Mouse (Mus musculus) limb, embryonic 13.5 days (tissue): ENCODE measurements at regions not wholly inside any gene's neighbourhood (a gene's known extent, or its start where the extent isn't known, plus 50 kb on each side); places are given as distances from the start of the nearest gene placed in this dataset.
A peak's percentile ranks its signal among the peaks of the same experiment; 100 is the strongest.

Experiments used
- ATAC-seq: fragments of 200-750 bp; cut with Nextera tagmentation; 2 replicates; pipeline ENCODE4 v1.8.0; 2017; ENCODE audit warnings: low read depth, moderate number of reproducible peaks, moderate TSS enrichment; ENCODE audit not compliant: low FRiP score
- H3K27ac ChIP-seq: fragments of 300-500 bp; sonication (generic); 2 replicates; pipeline ENCODE4 v1.5.1; 2015; ENCODE audit warnings: inconsistent platforms, mild to moderate bottlenecking, moderate library complexity
- H3K27me3 ChIP-seq: fragments of 300-500 bp; sonication (generic); 2 replicates; pipeline ENCODE4 v1.6.1; 2015; ENCODE audit warnings: mild to moderate bottlenecking, inconsistent platforms
- H3K36me3 ChIP-seq: fragments of 300-500 bp; sonication (generic); 2 replicates; pipeline ENCODE4 v1.6.1; 2015; ENCODE audit warnings: inconsistent platforms, mild to moderate bottlenecking, moderate library complexity
- H3K4me1 ChIP-seq: fragments of 300-500 bp; sonication (generic); 2 replicates; pipeline ENCODE4 v1.6.1; 2015; ENCODE audit warnings: inconsistent platforms
- H3K4me2 ChIP-seq: fragments of 300-500 bp; sonication (generic); replicated peaks from 2 replicates; pipeline ENCODE4 v1.6.1; 2015; ENCODE audit warnings: inconsistent platforms, mild to moderate bottlenecking, moderate library complexity
- H3K4me3 ChIP-seq: fragments of 300-500 bp; sonication (generic); 2 replicates; pipeline ENCODE4 v1.5.1; 2015; ENCODE audit warnings: moderate library complexity, mild to moderate bottlenecking, inconsistent platforms
- H3K9ac ChIP-seq: fragments of 300-500 bp; sonication (generic); 2 replicates; pipeline ENCODE4 v1.6.1; 2015; ENCODE audit warnings: mild to moderate bottlenecking, inconsistent platforms
- H3K9me3 ChIP-seq: fragments of 300-500 bp; sonication (generic); 2 replicates; pipeline ENCODE4 v1.6.1; 2016; ENCODE audit warnings: inconsistent platforms
- WGBS: fragments of 180-500 bp; shearing (Covaris S2); methylation state at CpG from one replicate; pipeline ENCODE4 v1.1.7; 2015; 5-methylcytosine and 5-hydroxymethylcytosine counted together

DNA sequence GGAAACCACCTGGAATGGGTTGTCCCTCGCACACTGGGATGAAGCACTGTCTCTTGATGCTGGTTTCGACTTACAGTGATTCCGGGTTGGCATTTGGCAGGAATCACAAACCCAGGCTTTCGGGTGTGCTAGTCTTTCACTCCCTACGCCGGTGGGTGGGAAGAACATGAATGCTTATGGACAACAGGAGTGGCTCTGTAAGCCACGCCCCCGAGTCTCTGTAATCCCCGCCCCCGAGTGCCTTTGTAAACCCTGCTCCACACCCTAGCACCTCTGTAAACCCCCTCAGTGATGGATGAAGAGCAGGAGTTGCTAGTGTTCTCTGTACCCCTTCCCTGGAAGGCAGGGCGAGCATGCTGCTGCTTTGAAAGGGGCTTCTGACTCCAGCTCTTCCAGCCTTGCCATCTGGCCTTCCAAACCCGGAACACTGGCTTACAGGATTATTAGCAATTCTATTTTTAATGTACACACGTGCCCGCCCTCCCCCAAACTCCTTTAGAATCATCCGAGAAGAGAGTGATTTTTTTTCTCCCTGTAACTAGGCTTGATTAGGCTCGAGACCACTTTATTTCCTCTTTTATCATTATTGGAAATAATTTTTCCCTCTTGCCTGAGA is 272.6 kb downstream of the Vrk1 start:
- Histone ChIP-seq H3K36me3 (no peaks in the 10 kb centered on the region), H3K9me3 (no peaks in the 10 kb centered on the region; the same call in 1 of the 2 replicates), H3K4me2 (no peak overlapping the region), H3K9ac (no peak overlapping the region), H3K27me3 (no peaks in the 10 kb centered on the region), H3K27ac (no peak overlapping the region), H3K4me1 (no peaks in the 10 kb centered on the region), H3K4me3 (no peak overlapping the region)
- WGBS: 65% methylated on average over 16 of the region's 16 CpGs
- ATAC-seq: no peak

DNA sequence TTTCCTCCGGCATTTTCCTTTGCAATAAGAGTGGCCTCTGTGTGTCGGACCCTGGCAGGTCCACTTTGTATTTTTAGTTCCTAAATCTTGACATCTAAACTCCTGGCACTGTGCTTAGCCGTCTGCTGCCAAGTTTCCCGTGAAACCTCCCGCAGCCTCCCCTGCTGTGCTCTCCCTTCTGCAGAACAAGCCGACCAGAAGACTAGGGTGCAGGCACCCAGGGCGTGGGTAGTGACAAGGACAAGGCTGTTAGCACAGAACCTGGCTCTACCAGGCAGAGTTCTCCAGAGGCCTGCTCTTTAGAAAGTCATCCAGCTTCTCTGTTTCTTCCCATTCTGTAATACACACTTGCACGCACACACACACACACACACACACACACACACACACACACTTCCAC is 274.8 kb downstream of the Vrk1 start:
- no peak overlapping the region for H3K27ac ChIP-seq
- H3K4me2 ChIP-seq: no peak overlapping the region
- 87% methylated on average over 8 of the region's 8 CpGs for WGBS
- H3K4me1 ChIP-seq: no peaks in the 10 kb centered on the region; the same call in 1 of the 2 replicates
- peaks cover 16% of the 10 kb centered on the region; the same call in 1 of the 2 replicates for H3K27me3 ChIP-seq
- ATAC-seq: no peak
- no peak overlapping the region for H3K4me3 ChIP-seq
- no peak overlapping the region for H3K9ac ChIP-seq
- no peaks in the 10 kb centered on the region for H3K36me3 ChIP-seq
- no peaks in the 10 kb centered on the region; the same call in 1 of the 2 replicates for H3K9me3 ChIP-seq

DNA sequence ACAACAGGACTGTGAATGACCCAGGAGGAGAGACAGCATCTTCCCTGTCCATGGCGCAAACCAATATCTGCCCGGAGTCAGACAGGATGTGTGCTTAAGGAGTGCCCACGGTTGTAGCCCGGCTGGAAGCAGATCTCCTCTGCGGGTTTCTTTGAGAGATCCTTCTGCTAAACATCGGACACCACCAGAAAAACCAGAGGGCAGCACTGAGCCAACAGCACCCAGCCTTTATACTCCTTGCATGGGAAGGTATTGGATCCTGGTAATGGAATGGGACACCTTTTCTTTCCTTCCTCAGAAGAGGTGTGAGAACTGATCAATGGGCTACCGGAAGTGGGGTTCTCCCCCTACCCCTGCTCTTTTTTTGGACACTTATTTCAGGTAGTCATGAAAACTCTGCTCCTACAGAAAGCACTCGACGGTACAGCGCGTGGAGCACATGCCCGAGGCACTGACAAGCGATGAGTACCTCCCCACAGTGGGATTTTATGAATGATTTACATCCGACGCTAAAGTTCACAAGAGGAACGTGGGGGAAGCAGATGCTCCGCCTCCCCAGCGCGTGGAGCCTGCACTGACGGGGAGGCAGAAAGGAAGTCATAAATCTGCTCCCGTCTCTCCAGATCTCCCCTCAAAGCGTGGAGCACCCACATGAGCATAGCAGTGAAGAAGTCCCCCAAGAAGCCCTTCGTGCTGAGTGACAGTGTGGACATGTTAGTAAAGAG is 278.9 kb downstream of the Vrk1 start:
- H3K36me3 ChIP-seq: no peaks in the 10 kb centered on the region
- ATAC-seq: no peak
- WGBS: 44% methylated on average over 23 of the region's 23 CpGs
- H3K27me3 ChIP-seq: peaks cover 16% of the 10 kb centered on the region; the same call in 1 of the 2 replicates
- peaks cover 5% of the 10 kb centered on the region; the same call in 1 of the 2 replicates for H3K4me1 ChIP-seq
- no peak overlapping the region for H3K4me3 ChIP-seq
- H3K4me2 ChIP-seq: no peak overlapping the region
- no peaks in the 10 kb centered on the region; the same call in 1 of the 2 replicates for H3K9me3 ChIP-seq
- H3K9ac ChIP-seq: no peak overlapping the region
- no peak overlapping the region for H3K27ac ChIP-seq

DNA sequence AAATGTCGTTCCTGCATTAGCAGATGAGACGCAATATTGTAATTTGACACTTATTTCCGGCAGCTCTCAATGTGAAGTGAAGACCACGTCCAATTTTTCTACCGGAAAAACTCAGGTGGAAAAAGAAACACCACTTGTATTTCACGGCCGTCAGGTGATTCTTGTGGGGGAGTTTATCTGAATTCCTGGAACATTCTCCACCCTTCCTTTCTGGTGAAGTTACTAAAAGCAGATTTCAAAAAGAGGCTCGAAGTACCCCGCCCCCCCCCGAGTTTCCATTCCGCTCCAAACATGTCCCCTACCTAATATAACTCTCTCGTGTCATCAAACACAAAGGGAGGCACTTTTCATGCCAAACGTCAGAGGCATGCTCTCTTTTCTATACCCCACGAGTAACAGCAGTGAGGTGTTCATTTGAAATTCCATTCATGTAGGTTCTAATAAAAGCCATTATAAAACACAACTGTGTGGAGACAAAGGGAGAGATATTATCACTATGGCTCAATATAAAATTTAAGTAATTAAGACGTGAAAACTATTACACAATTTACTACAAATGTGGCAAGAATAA is 281.5 kb downstream of the Vrk1 start:
- H3K4me1 ChIP-seq: peaks cover 5% of the 10 kb centered on the region; the same call in 1 of the 2 replicates
- 50% methylated on average over 15 of the region's 15 CpGs for WGBS
- ATAC-seq: no peak
- H3K27me3 ChIP-seq: peaks cover 16% of the 10 kb centered on the region; the same call in 1 of the 2 replicates
- no peak overlapping the region for H3K9ac ChIP-seq
- no peak overlapping the region for H3K4me3 ChIP-seq
- H3K27ac ChIP-seq: no peak overlapping the region
- H3K4me2 ChIP-seq: no peak overlapping the region
- no peaks in the 10 kb centered on the region for H3K36me3 ChIP-seq
- no peaks in the 10 kb centered on the region for H3K9me3 ChIP-seq

DNA sequence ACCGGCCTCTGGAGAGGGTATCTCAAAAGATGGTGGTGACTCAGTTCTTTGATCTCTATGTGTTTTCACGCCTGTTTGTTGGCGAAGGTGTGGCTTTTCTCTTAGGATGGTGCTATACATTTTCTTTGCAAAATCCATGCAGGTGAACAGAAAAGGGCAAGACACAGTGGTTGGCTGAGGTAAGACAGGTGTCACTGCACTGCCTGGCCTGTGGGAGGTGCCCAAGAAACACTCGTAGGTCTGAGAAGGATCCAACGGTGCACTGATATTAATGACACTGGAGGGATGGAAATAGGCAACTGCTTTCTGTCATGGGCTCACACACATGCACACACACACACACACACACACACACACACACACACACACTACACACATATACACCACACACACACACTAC is 283.1 kb downstream of the Vrk1 start:
- Histone ChIP-seq H3K9ac (no peak overlapping the region), H3K27me3 (peaks cover 14% of the 10 kb centered on the region; the same call in 1 of the 2 replicates), H3K27ac (no peak overlapping the region), H3K36me3 (no peaks in the 10 kb centered on the region), H3K4me3 (no peak overlapping the region), H3K4me1 (peaks cover 5% of the 10 kb centered on the region; the same call in 1 of the 2 replicates), H3K9me3 (no peaks in the 10 kb centered on the region), H3K4me2 (no peak overlapping the region)
- no peak for ATAC-seq
- WGBS: 65% methylated on average over 5 of the region's 5 CpGs

DNA sequence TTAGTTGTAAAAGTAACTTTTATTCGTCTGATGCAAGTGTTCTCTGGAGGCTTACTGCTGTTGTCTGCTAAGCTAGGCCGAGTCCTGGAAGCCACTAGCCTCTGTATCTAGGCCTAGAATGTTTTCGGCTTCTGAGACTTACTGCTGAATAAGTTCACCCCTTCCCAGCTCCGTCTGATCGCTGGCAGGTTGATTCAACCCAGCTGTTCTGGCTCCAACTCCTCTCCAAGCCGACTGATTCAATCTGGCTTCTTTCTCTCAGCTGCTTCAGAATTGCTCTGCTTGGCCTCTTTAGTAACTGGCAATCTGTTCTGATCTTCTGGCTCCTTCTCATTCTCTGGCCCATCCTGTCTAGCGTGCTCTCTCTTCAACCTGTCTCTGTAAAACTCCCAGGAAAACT is 285.6 kb downstream of the Vrk1 start:
- no peak for ATAC-seq
- Histone ChIP-seq H3K27ac (no peak overlapping the region), H3K9ac (no peak overlapping the region), H3K27me3 (no peaks in the 10 kb centered on the region; the same call in 1 of the 2 replicates), H3K4me3 (no peak overlapping the region), H3K36me3 (no peaks in the 10 kb centered on the region), H3K4me1 (0 out of 2 replicates have a peak, but pooled peaks cover 5% of the 10 kb centered on the region), H3K9me3 (no peaks in the 10 kb centered on the region), H3K4me2 (no peak overlapping the region)
- 36% methylated on average over 7 of the region's 7 CpGs for WGBS

DNA sequence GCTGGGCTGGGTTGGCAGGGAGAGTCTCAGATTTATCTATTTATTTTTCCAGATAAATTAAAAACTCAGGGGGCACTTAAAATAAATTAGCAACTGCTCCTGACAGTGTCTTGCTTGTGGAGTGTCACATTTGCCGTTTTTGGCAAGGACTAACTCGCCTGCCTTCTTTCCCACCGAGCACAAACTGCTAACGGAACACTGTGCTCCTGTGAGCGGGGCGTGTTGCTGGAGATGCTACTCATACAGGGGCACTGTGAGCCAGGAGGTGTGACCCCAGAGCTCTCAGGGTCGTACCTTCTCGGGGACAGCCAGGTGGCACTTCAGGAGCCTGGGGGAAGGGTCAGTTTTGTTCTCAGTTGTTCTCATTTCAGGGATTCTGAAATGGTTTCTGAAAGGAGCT is 292.6 kb downstream of the Vrk1 start:
- Histone ChIP-seq H3K27me3 (peaks cover 4% of the 10 kb centered on the region; the same call in 1 of the 2 replicates), H3K36me3 (no peaks in the 10 kb centered on the region), H3K27ac (no peak overlapping the region), H3K9ac (no peak overlapping the region), H3K4me2 (no peak overlapping the region), H3K4me1 (no peaks in the 10 kb centered on the region), H3K9me3 (no peaks in the 10 kb centered on the region), H3K4me3 (no peak overlapping the region)
- no peak for ATAC-seq
- WGBS: 56% methylated on average over 8 of the region's 8 CpGs

DNA sequence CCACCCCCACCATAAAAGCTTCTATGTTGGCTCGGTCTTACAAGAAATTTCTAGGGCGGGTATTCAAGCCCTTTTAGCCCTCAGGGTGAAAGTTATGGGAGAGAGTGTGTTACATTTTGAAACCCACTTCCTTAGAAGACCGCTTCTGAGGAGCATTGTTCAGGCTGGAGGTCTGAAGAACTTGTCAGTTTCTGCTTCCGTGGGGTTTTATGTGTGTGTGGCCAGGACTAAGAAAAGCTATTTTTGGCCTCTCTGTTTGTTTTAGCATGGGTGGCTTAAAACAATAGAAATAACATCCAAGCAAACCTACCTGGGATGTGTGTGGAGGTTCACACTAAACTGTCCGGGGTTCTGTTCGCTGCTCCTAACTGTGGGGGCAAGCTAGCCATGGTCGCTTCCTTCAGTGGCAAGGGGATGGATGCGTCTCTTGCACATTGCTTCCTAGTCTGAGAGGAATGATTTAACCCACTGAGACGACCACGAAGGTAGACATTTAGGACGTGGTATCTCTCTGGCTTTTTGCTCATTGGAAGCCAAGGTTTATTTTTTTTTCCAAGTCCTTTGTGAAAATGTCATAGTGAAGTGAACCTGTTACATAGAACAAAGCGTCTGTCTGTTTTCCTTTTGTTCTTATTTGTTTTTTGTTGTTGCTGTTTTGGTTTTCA is 298.4 kb downstream of the Vrk1 start:
- Histone ChIP-seq H3K27ac (no peak overlapping the region), H3K4me3 (no peak overlapping the region), H3K4me1 (peaks cover 7% of the 10 kb centered on the region), H3K27me3 (peaks cover 29% of the 10 kb centered on the region), H3K9me3 (no peaks in the 10 kb centered on the region), H3K4me2 (no peak overlapping the region), H3K36me3 (no peaks in the 10 kb centered on the region), H3K9ac (no peak overlapping the region)
- WGBS: 75% methylated on average over 12 of the region's 12 CpGs
- no peak for ATAC-seq

DNA sequence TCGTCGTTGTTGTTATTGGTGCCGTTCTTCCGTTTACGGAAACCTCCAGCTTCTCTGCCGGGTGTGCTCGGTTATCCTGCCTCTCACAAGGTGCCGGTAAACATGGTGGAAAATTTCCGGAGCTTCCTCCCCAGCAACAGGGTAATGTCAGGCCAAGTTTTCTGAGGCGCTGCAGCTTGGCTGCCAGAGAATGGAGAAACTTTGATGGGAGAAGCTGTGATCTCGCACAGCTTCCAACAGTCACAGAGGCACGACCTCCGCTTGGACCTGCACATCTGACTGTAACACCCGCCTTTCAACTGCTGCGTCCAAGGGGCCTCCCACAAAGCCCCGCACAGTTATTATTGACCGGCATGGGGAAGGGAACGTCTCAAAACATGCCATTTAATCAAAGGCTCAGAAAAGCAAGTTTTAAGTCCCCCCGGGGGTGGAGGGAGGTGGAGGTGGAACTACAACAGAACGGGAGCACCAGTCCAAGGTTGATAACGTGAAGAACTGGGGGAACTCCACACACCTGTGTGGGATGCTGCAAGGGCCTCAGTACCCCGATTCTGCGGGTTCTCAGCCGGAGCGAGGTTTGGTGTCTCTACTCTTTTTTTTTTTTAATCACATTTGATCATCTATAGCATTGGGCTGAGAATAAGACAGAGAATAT is 299.1 kb downstream of the Vrk1 start:
- Histone ChIP-seq H3K9me3 (no peaks in the 10 kb centered on the region), H3K4me3 (no peak overlapping the region), H3K9ac (no peak overlapping the region), H3K36me3 (no peaks in the 10 kb centered on the region), H3K27ac (no peak overlapping the region), H3K4me2 (no peak overlapping the region), H3K27me3 (peaks cover 29% of the 10 kb centered on the region), H3K4me1 (peaks cover 7% of the 10 kb centered on the region)
- no peak for ATAC-seq
- WGBS: 74% methylated on average over 25 of the region's 25 CpGs

DNA sequence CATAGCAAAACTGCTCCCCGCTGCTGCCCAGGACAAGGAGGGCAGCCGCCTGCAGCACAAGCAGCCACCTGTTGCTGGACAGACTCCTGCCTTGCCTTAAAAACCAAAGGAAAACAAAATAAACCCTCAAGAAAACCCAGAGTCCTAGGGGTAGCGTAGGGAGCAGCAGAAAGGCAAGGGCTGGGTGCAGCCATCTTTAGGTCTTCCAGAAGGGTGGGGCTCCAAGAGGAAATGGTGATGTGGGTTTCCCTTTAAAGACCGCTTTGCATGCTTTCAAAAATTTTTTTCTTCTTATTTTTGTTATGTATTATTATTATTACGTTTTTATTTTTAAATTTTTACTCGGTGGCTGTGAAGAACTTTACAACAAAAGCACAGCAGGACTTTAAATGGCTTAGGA is 300.1 kb downstream of the Vrk1 start:
- Histone ChIP-seq H3K4me2 (peak overlapping the region; percentile 83), H3K9me3 (no peaks in the 10 kb centered on the region), H3K4me1 (peaks cover 7% of the 10 kb centered on the region), H3K4me3 (peak overlapping the region; percentile 52), H3K27ac (no peak overlapping the region), H3K9ac (no peak overlapping the region), H3K27me3 (peaks cover 29% of the 10 kb centered on the region), H3K36me3 (no peaks in the 10 kb centered on the region)
- no peak for ATAC-seq
- WGBS: 43% methylated on average over 6 of the region's 6 CpGs

DNA sequence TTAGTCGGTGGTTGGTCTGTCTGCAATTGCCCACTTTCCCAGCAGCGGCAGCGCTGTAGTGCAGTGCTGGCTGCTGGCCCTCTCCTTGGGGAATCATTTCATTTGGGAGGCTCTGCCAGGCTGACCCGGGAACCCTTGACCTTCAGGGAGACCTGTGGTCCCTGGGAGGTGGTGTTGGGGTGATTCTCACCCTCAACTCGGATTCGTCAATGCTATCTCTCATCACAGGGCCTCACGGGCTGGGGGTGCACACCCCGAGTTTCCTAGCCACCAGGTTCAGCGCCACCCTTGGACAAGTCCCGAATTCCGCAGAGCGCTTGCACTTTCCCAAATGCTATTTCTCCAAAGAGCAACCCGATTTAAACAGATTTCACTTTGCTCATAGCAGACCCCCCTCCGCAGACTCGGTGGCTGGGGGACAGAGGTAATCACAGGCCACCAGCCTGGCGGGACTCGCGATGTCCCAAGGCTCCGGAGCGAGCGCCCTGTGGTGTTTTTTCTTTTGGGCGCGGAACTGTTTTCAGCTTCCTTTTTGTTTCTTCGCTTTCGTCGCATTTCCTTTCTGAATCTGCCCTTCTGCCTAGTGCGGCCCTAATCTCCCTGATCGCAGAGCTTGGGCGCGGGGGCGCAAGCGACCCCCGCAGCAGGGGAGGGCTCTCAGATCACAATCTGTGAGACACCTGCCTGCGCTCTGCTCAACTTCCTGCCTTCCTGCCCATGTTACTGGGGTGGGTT is 300.7 kb downstream of the Vrk1 start:
- Histone ChIP-seq H3K27me3 (peaks cover 29% of the 10 kb centered on the region), H3K36me3 (no peaks in the 10 kb centered on the region), H3K9ac (peak overlapping the region; percentile 67), H3K9me3 (no peaks in the 10 kb centered on the region), H3K4me1 (peaks cover 7% of the 10 kb centered on the region), H3K4me3 (peak overlapping the region; percentile 52), H3K4me2 (peak overlapping the region; percentile 83), H3K27ac (no peak overlapping the region; the same call in 1 of the 2 replicates)
- ATAC-seq: no peak
- WGBS: 1% methylated on average over 34 of the region's 34 CpGs
